Mouse (Mus musculus): ENCODE data around the gene Fam20a. TPM values are rescaled to one million over a fixed set of nuclear protein-coding genes. Genes with fewer than 3 reads are reported as not detected.

Gene Fam20a
- polyA plus RNA-seq, 1 experiment, result 17.6 TPM

GRCm38 (mm10) chr11:109651566-109652024 lies 70.5 kb downstream of the Fam20a start:
- WGBS, result under 1% methylated on average over 21 of the region's 21 CpGs
- peak; percentile 47 for DNase-seq
- no peak for TF ChIP-seq CTCF (IDR thresholded peaks at IDR 0.05; ENCODE audit: insufficient read depth, low read length)
- TF ChIP-seq POLR2A (IDR thresholded peaks at IDR 0.05; ENCODE audit: borderline replicate concordance, extremely low read depth, low read depth, low read length), result 0 out of 2 replicates have a peak, but pooled peaks have one; percentile 2
- Histone ChIP-seq H3K4me1 (ENCODE audit: control insufficient read depth, insufficient read depth, low read length) (peaks cover 30% of the 10 kb centered on the region), H3K4me3 (replicated peaks; ENCODE audit: extremely low read depth, low read depth, low read length) (peak overlapping the region; percentile 84)

- TF ChIP-seq POLR2A (IDR thresholded peaks at IDR 0.05; ENCODE audit: borderline replicate concordance, extremely low read depth, low read depth, low read length) (peak; percentile 91), CTCF (IDR thresholded peaks at IDR 0.05; ENCODE audit: insufficient read depth, low read length) (no peak)
- H3K4me1 ChIP-seq (ENCODE audit: control insufficient read depth, insufficient read depth, low read length), result peaks cover 30% of the 10 kb centered on the region
- peak; percentile 92 for DNase-seq
- WGBS, result under 1% methylated on average over 83 of the region's 90 CpGs
- H3K4me3 ChIP-seq (replicated peaks; ENCODE audit: extremely low read depth, low read depth, low read length), result peak overlapping the region; percentile 84
Observed at GRCm38 (mm10) chr11:109650788-109651565, 71.1 kb downstream of the Fam20a start.

GRCm38 (mm10) chr11:109649975-109650701 lies 71.9 kb downstream of the Fam20a start:
- TF ChIP-seq CTCF (IDR thresholded peaks at IDR 0.05; ENCODE audit: insufficient read depth, low read length) (no peak), POLR2A (IDR thresholded peaks at IDR 0.05; ENCODE audit: borderline replicate concordance, extremely low read depth, low read depth, low read length) (peak; percentile 55; the same call in 1 of the 2 replicates)
- H3K4me1 ChIP-seq (ENCODE audit: control insufficient read depth, insufficient read depth, low read length), result peaks cover 30% of the 10 kb centered on the region
- DNase-seq, result peak; percentile 68
- 1% methylated on average over 31 of the region's 31 CpGs for WGBS
- H3K4me3 ChIP-seq (replicated peaks; ENCODE audit: extremely low read depth, low read depth, low read length), result peak overlapping the region; percentile 84

- TF ChIP-seq POLR2A (IDR thresholded peaks at IDR 0.05; ENCODE audit: borderline replicate concordance, extremely low read depth, low read depth, low read length) (no peak), CTCF (IDR thresholded peaks at IDR 0.05; ENCODE audit: insufficient read depth, low read length) (no peak)
- WGBS, result 7% methylated on average over 8 of the region's 8 CpGs
- Histone ChIP-seq H3K4me3 (replicated peaks; ENCODE audit: extremely low read depth, low read depth, low read length) (peak within 1 kb of the TSS; percentile 84), H3K4me1 (ENCODE audit: control insufficient read depth, insufficient read depth, low read length) (peaks cover 30% of the 10 kb centered on the region)
- DNase-seq, result no peak
Observed at GRCm38 (mm10) chr11:109649206-109649605, 72.9 kb downstream of the Fam20a start, which contains the start of gene Prkar1a. Gene Prkar1a, plus strand, starts transcription at chr11:109649405.

- DNase-seq, result peak; percentile 27
- Histone ChIP-seq H3K4me3 (replicated peaks; ENCODE audit: extremely low read depth, low read depth, low read length) (no peak overlapping the region), H3K4me1 (ENCODE audit: control insufficient read depth, insufficient read depth, low read length) (peaks cover 28% of the 10 kb centered on the region)
- TF ChIP-seq POLR2A (IDR thresholded peaks at IDR 0.05; ENCODE audit: borderline replicate concordance, extremely low read depth, low read depth, low read length), result no peak
- TF ChIP-seq CTCF (IDR thresholded peaks at IDR 0.05; ENCODE audit: insufficient read depth, low read length), result no peak
- WGBS, result 17% methylated on average over 7 of the region's 7 CpGs
Observed at GRCm38 (mm10) chr11:109648510-109648909, 73.6 kb downstream of the Fam20a start.

GRCm38 (mm10) chr11:109641498-109642222 lies 80.4 kb downstream of the Fam20a start:
- TF ChIP-seq CTCF (IDR thresholded peaks at IDR 0.05; ENCODE audit: insufficient read depth, low read length) (no peak), POLR2A (IDR thresholded peaks at IDR 0.05; ENCODE audit: borderline replicate concordance, extremely low read depth, low read depth, low read length) (no peak)
- Histone ChIP-seq H3K4me1 (ENCODE audit: control insufficient read depth, insufficient read depth, low read length) (peaks cover 2% of the 10 kb centered on the region; the same call in 1 of the 2 replicates), H3K4me3 (replicated peaks; ENCODE audit: extremely low read depth, low read depth, low read length) (no peak overlapping the region)
- 50% methylated on average over 5 of the region's 5 CpGs for WGBS
- DNase-seq, result no peak

GRCm38 (mm10) chr11:109635871-109636395 lies 86.1 kb downstream of the Fam20a start:
- no peak overlapping the region for H3K4me3 ChIP-seq (replicated peaks; ENCODE audit: extremely low read depth, low read depth, low read length)
- H3K4me1 ChIP-seq (ENCODE audit: control insufficient read depth, insufficient read depth, low read length), result no peaks in the 10 kb centered on the region
- 45% methylated on average over 6 of the region's 6 CpGs for WGBS
- no peak for TF ChIP-seq POLR2A (IDR thresholded peaks at IDR 0.05; ENCODE audit: borderline replicate concordance, extremely low read depth, low read depth, low read length)
- DNase-seq, result no peak

GRCm38 (mm10) chr11:109634928-109635327 lies 87.2 kb downstream of the Fam20a start:
- DNase-seq, result no peak
- TF ChIP-seq POLR2A (IDR thresholded peaks at IDR 0.05; ENCODE audit: borderline replicate concordance, extremely low read depth, low read depth, low read length) (no peak), CTCF (IDR thresholded peaks at IDR 0.05; ENCODE audit: insufficient read depth, low read length) (no peak)
- H3K4me1 ChIP-seq (ENCODE audit: control insufficient read depth, insufficient read depth, low read length), result no peaks in the 10 kb centered on the region
- WGBS, result 73% methylated on average over 9 of the region's 9 CpGs
- no peak overlapping the region for H3K4me3 ChIP-seq (replicated peaks; ENCODE audit: extremely low read depth, low read depth, low read length)

GRCm38 (mm10) chr11:109629021-109629521 lies 93.0 kb downstream of the Fam20a start:
- Histone ChIP-seq H3K4me1 (ENCODE audit: control insufficient read depth, insufficient read depth, low read length) (no peaks in the 10 kb centered on the region), H3K4me3 (replicated peaks; ENCODE audit: extremely low read depth, low read depth, low read length) (no peak overlapping the region)
- 46% methylated on average over 10 of the region's 10 CpGs for WGBS
- DNase-seq, result no peak
- TF ChIP-seq CTCF (IDR thresholded peaks at IDR 0.05; ENCODE audit: insufficient read depth, low read length), result no peak
- TF ChIP-seq POLR2A (IDR thresholded peaks at IDR 0.05; ENCODE audit: borderline replicate concordance, extremely low read depth, low read depth, low read length), result no peak
